Mouse (Mus musculus): Measurements from ENCODE around the gene Tasp1.
"Not testable (repeated sequence)": the region's sequence is repeated elsewhere in the genome, so short reads cannot be mapped to it uniquely, and the experiment has no call there.

The Tasp1 gene

GRCm38 (mm10) chr2:140051607-140052126 is 14.9 kb downstream of the Tasp1 start:
- DNase-seq = no peak

GRCm38 (mm10) chr2:140042522-140043131 is 24.0 kb downstream of the Tasp1 start:
- DNase-seq = no peak

- no peak for DNase-seq
These were observed 24.5 kb downstream of the Tasp1 start for GRCm38 (mm10) chr2:140042081-140042480.

- no peak for DNase-seq
These were observed 29.1 kb downstream of the Tasp1 start for GRCm38 (mm10) chr2:140037459-140037858.

- DNase-seq = no peak
These were observed 29.8 kb downstream of the Tasp1 start for GRCm38 (mm10) chr2:140036854-140037253.

- peak; percentile 3 for DNase-seq
These were observed 41.7 kb downstream of the Tasp1 start for GRCm38 (mm10) chr2:140024937-140025336.

- DNase-seq = no peak
These were observed 59.2 kb downstream of the Tasp1 start for GRCm38 (mm10) chr2:140007406-140007805.

GRCm38 (mm10) chr2:139998170-139998569 is 68.4 kb downstream of the Tasp1 start:
- no peak for DNase-seq

- not testable (repeated sequence) for DNase-seq
These were observed 76.7 kb downstream of the Tasp1 start for GRCm38 (mm10) chr2:139989907-139990306.

GRCm38 (mm10) chr2:139967451-139967850 is 99.2 kb downstream of the Tasp1 start:
- no peak for DNase-seq

- peak; percentile 46 for DNase-seq
These were observed 100.3 kb downstream of the Tasp1 start for GRCm38 (mm10) chr2:139966288-139966687.

GRCm38 (mm10) chr2:139948843-139949242 is 117.8 kb downstream of the Tasp1 start:
- DNase-seq = no peak

- DNase-seq = no peak
These were observed 129.0 kb downstream of the Tasp1 start for GRCm38 (mm10) chr2:139937581-139937980.

- no peak for DNase-seq
These were observed 132.0 kb downstream of the Tasp1 start for GRCm38 (mm10) chr2:139934577-139934976.

- no peak for DNase-seq
These were observed 132.5 kb downstream of the Tasp1 start for GRCm38 (mm10) chr2:139934033-139934572.

GRCm38 (mm10) chr2:139932211-139932610 is 134.4 kb downstream of the Tasp1 start:
- no peak for DNase-seq

- no peak for DNase-seq
These were observed 141.7 kb downstream of the Tasp1 start for GRCm38 (mm10) chr2:139924937-139925336.

- not testable (repeated sequence) for DNase-seq
These were observed 145.2 kb downstream of the Tasp1 start for GRCm38 (mm10) chr2:139921395-139921794.

GRCm38 (mm10) chr2:139919757-139920156 is 146.8 kb downstream of the Tasp1 start:
- DNase-seq = no peak

GRCm38 (mm10) chr2:139906441-139907157 is 160.0 kb downstream of the Tasp1 start:
- DNase-seq = no peak

- no peak for DNase-seq
These were observed 175.1 kb downstream of the Tasp1 start for GRCm38 (mm10) chr2:139891405-139892089.

GRCm38 (mm10) chr2:139884264-139884637 is 182.4 kb downstream of the Tasp1 start:
- no peak for DNase-seq

GRCm38 (mm10) chr2:139883581-139884263 is 182.9 kb downstream of the Tasp1 start:
- DNase-seq = no peak

All from liver (tissue).